Mouse (Mus musculus) liver, embryonic 14.5 days (tissue): ENCODE results near the gene Braf.
"Not testable (repeated sequence)": the region's sequence is repeated elsewhere in the genome, so short reads cannot be mapped to it uniquely, and the experiment has no call there.

ENCODE experiments used
- CTCF ChIP-seq: IDR thresholded peaks from 2 replicates; pipeline ENCODE4 v1.5.1; 2016; ENCODE audit warnings: antibody characterized with exemption, low read depth, control low read depth
- EP300 ChIP-seq: IDR thresholded peaks from 2 replicates; pipeline ENCODE4 v1.6.1; 2016; ENCODE audit warnings: antibody characterized with exemption, low read depth

DNA sequence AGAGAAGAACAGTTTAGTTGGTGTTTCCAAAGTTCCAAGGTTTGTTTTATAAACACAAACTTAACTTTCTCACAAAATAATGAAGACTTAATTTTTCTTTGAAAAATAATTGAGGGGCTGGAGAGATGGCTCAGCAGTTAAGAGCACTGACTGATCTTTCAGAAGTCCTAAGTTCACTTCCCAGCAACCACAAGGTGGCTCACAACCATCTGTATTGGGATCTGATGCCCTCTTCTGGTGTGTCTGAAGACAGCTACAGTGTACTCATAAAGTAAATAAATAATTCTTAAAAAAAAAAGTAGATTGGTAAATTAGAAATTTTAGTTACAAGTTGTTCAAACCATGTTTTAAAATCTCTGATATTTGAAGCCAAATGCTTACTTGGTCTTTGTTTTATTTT, 38.4 kb downstream of the Braf start:
- not testable (repeated sequence) for TF ChIP-seq CTCF, EP300
